Mouse (Mus musculus) MEL-GATA-1-ER (cell line): ENCODE measurements at regions not wholly inside any gene's neighbourhood (a gene's known extent, or its start where the extent isn't known, plus 50 kb on each side); places are given as distances from the start of the nearest gene placed in this dataset.

Experiments used
- DNase-seq: peaks from one replicate; pipeline ENCODE4 v3.0.0-alpha.2; 2012; ENCODE audit warnings: low read depth; ENCODE audit errors: extremely low read depth

- DNase-seq: peak; percentile 73
These were observed 53.9 kb upstream of the Maml3 start for GRCm38 (mm10) chr3:52158788-52159260.

GRCm38 (mm10) chr3:52161688-52162087 is 56.8 kb upstream of the Maml3 start:
- peak; percentile 60 for DNase-seq

GRCm38 (mm10) chr3:52163990-52164389 is 59.1 kb upstream of the Maml3 start:
- no peak for DNase-seq

GRCm38 (mm10) chr3:52167420-52167819 is 62.5 kb upstream of the Maml3 start:
- no peak for DNase-seq

GRCm38 (mm10) chr3:52170847-52171246 is 66.0 kb upstream of the Maml3 start:
- DNase-seq: no peak

GRCm38 (mm10) chr3:52171303-52171702 is 66.4 kb upstream of the Maml3 start:
- no peak for DNase-seq

GRCm38 (mm10) chr3:52173490-52173889 is 68.6 kb upstream of the Maml3 start:
- DNase-seq: no peak

GRCm38 (mm10) chr3:52176108-52176507 is 71.2 kb upstream of the Maml3 start:
- DNase-seq: no peak

GRCm38 (mm10) chr3:52178851-52179250 is 74.0 kb upstream of the Maml3 start:
- DNase-seq: no peak

- DNase-seq: no peak
These were observed 74.8 kb upstream of the Maml3 start for GRCm38 (mm10) chr3:52179686-52180085.

GRCm38 (mm10) chr3:52180306-52180705 is 75.4 kb upstream of the Maml3 start:
- DNase-seq: no peak

GRCm38 (mm10) chr3:52180785-52181184 is 75.9 kb upstream of the Maml3 start:
- DNase-seq: no peak

- DNase-seq: no peak
These were observed 76.6 kb upstream of the Maml3 start for GRCm38 (mm10) chr3:52181326-52182101.

GRCm38 (mm10) chr3:52184241-52184640 is 79.4 kb upstream of the Maml3 start:
- no peak for DNase-seq

- DNase-seq: no peak
These were observed 80.5 kb upstream of the Maml3 start for GRCm38 (mm10) chr3:52185351-52185750.

GRCm38 (mm10) chr3:52187401-52187801 is 80.7 kb upstream of the Foxo1 start:
- DNase-seq: no peak

- DNase-seq: no peak
These were observed 79.8 kb upstream of the Foxo1 start for GRCm38 (mm10) chr3:52188303-52188702.

- no peak for DNase-seq
These were observed 79.1 kb upstream of the Foxo1 start for GRCm38 (mm10) chr3:52189016-52189415.

GRCm38 (mm10) chr3:52190021-52190420 is 78.1 kb upstream of the Foxo1 start:
- no peak for DNase-seq

- no peak for DNase-seq
These were observed 75.1 kb upstream of the Foxo1 start for GRCm38 (mm10) chr3:52193026-52193425.

GRCm38 (mm10) chr3:52194216-52194615 is 73.9 kb upstream of the Foxo1 start:
- DNase-seq: no peak

GRCm38 (mm10) chr3:52195486-52195885 is 72.7 kb upstream of the Foxo1 start:
- no peak for DNase-seq
